Mouse (Mus musculus) G1E (cell line): Measurements from ENCODE around the gene Jazf1.

Source experiments
- CTCF ChIP-seq: IDR thresholded peaks from 2 replicates; pipeline ENCODE4 v1.5.1; 2012; ENCODE audit warnings: low read depth, low read length, inconsistent platforms, mixed read lengths
- GATA1 ChIP-seq: IDR thresholded peaks from 2 replicates; pipeline ENCODE4 v1.6.1; 2012; ENCODE audit warnings: borderline replicate concordance, low read length, inconsistent platforms, mixed read lengths
- TAL1 ChIP-seq: conservative IDR thresholded peaks from 2 replicates; pipeline ENCODE4 v1.6.1; 2012; ENCODE audit warnings: low read depth, low read length, inconsistent platforms, mixed read lengths

- no peak for TF ChIP-seq CTCF
- TF ChIP-seq TAL1: no peak
- TF ChIP-seq GATA1: no peak
These were observed 292.5 kb downstream of the Jazf1 start for GRCm38 (mm10) chr6:52775956-52776355.
